Mouse (Mus musculus): ENCODE measurements around the gene Gm21891.
"Not testable (repeated sequence)": the region's sequence is repeated elsewhere in the genome, so short reads cannot be mapped to it uniquely, and the experiment has no call there.

Gm21891 gene

GRCm38 (mm10) chrY:13133392-13133791 lies at the start of gene Gm21891:
TSS of gene Gm21891 (minus strand) at chrY:13133492.
- in situ Hi-C loops (cut with MboI, MseI) = not testable (repeated sequence)

GRCm38 (mm10) chrY:13161668-13162067 lies 28.4 kb upstream of the Gm21891 start, which contains the start of gene Gm21425:
TSS of gene Gm21425 (plus strand) at chrY:13161968.
- in situ Hi-C loops (cut with MboI, MseI) = not testable (repeated sequence)
